Mouse (Mus musculus): ENCODE measurements around the gene Cd4.
A peak's percentile ranks its signal among the peaks of the same experiment; 100 is the strongest.
"Not testable (repeated sequence)": the region's sequence is repeated elsewhere in the genome, so short reads cannot be mapped to it uniquely, and the experiment has no call there.

The Cd4 gene

DNA sequence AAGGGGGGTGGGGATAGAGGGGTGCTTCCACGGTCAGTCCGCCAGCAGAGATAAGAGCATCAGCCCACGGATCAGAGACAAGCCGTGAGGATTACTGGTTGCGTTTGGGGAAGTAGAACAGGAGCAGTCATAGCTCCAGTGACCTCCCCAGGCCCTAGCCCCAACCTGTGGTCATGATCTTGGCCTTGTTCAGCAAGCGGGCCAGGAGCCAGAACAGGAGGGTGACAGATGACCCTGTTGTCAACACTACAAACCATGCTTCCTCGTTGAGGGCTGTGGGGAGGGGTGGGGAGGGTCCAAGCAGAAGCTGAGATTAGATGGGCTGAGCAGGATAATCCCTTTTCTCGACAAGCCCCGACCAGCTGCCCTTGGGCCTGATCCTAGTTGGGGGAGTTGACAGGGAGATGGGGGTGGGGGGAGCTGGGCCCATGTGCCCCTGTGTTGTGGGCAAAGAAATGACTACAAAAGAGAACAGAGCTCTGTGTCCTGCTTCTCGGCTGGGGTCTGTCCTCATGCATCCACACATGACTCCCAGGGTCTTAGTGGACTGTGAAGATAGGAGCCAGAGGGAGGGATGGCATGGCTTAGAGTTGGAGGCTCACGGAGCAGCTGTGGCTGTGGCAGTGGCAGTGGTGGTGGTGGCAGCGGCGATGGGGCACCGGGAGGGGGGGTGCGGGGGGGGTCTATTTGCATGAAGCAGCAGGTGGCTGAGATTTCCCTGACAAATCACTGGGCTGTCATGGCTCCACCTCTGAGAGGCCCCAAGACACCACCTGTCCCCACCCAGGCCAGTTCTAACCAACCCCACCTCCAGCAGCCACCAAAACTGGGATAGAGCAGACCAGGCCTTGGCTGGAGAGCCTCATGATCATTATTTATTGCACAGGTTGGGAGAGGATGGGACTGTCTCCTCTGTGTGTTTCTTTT lies 47.5 kb downstream of the Cd4 start, which contains the start of gene Gnb3:
TSS of gene Gnb3 (minus strand) at position 35 of the 927 bp plus-strand sequence.
- no peak for DNase-seq

DNA sequence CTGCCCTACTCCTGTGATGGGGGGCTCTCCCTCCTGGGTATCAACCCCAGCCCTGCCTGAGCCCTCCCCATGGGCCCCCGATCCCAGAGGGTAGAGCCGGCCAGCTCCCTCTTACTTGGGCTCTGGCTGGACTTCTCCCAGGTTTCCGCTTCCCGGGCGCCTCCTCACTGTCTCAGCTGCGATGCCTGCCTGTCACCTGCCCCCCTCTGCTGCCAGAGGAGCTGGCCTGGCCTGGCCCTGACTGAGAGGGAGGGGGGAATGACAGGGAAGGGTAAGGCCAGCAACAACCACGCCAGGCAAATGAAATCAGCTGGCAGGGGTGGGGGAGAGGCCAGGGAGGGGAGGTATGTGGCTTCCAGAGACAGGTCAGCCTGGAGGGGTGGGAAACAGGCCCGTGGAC lies 48.2 kb downstream of the Cd4 start:
- DNase-seq, result no peak

DNA sequence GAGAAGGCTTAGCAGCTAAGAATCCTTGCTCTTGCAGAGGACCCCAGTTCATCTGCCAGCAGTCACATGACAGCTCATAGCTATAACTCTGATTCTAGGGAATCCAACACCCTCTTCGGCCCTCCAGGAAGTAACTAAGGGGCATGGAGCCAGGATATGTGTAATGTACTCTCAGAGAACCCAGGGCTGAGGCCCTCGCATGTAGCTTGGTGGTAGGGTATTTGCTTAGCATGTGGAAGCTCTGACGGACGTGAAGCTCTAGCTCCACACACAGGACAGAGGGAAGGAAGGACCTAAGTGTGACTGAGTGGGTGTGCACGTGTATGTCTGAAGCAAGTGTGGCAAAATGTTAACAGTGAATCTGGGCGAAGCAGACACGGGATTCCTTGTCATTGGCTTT lies 51.6 kb downstream of the Cd4 start:
- no peak for DNase-seq

DNA sequence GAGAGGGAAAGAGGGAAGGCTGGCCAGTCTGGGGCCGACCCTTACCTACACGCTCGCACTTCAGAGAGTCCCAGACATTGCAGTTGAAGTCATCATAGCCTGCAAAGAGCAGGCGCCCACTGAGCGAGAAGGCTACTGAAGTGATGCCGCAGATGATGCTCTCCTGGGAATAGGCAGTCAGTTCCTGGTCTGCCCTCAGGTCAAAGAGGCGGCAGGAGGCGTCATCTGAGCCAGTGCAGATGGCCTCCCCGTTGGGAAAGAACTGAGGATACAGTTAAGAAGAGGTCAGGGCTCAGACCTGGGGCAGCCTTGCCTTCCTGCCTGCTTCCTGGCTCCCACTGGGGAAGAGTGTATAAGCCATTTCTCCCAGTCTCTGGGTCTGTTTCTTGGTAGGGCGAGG lies 52.5 kb downstream of the Cd4 start:
- DNase-seq, result no peak

DNA sequence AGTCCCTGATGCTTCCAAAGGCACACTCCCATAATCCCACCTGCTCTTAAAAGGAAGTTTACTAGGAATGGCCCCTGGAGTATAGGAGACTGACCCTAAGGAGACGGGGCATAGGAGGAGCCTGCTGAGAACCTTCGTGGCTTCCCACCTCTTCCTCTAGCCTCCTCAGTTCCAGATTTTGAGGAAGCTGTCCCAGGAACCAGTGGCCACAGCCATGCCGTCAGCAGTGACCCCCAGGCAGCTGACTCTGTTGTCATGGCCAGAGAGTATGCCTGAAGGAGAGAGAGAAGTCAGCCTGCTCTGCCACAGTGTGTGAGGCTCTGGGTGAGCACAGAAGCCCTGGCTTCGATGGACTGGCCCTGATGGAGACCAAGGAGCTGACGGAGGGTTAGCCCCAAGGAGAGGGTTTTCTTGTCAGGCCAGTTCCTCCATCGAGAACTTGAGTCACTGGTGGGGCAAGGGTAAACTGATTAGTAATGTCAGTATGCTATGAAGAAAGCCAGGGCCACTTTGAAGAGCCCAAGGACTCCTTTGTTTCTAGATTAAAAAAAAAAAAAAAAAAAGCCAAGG lies 53.4 kb downstream of the Cd4 start:
- DNase-seq, result no peak

DNA sequence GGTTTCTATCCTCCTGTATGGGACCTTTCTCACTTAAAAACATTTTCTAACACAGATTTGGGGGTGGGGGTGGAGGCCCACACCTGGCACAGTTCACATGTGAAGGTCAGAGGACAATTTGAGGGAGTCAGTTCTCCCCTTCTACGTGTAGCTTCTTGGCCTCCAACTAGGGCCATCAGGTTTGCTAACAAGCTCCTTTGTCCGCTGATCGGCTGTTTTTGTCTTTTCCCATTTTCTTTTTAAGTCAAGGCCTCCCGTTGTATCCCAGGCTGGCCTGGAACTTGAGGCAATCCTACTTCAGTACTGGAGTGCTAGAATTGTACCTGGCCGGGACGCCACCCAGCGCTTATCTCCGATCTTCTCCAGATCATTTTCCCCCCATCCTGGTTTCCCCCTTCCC lies 56.4 kb downstream of the Cd4 start:
- no peak for DNase-seq

DNA sequence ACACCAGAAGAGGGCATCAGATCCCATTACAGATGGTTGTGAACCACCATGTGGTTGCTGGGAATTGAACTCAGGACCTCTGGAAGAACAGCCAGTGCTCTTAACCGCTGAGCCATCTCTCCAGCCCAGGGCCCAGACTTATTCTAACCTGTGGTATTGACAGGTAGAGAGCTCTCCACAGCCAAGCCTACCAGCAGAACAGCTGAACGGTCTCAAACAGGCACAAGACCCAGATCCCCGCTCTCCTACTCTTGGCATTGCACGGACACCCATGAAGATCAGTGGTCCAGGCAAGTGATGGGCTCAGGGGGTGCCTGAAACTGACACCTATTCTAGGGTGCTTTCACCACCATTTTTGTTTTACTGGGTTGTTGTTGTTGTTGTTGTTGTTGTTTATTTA lies 56.8 kb downstream of the Cd4 start:
- not testable (repeated sequence) for DNase-seq

DNA sequence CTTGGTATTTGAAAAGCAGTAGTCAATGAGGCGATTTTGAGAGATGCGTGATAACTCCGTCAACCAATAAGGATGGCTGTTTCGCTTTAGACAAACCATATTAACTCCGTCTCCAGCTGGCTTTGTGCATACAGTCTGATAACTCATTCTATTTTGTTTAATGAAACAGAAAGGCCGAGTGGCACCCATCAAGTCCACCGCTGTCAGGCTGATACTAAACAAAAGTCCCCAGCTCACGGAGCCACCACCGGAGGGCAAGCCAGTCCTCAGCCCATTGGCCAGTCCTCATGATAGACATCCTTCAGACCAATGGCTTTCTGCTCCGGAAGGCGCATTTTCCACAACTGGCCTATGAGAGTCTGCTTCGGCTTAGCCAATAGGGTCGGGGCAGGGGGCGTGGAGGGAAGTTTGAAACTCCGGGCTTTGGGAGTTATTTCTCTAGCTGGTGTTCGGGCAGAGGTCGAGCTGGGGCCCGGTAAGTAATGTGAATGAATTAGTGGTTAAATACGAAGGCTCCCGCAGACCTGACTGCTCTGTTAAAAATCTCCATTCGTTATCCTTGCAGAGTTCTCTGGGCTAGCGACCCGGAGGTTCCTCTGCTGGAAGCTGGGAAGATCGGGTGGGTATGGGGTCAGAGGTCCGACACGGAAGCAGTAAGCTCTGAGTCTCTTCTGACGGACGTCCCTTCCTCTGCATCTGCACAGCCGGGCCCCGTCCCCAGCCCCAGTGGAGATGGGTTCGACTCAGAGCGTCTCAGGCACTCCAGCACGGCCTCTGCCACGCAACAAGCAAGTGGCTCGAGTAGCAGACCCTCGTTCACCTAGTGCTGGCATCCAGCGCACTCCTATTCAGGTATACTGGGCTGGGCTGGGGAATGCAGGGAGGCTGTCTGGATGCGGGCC lies 58.0 kb downstream of the Cd4 start:
- peak; percentile 89 for DNase-seq

DNA sequence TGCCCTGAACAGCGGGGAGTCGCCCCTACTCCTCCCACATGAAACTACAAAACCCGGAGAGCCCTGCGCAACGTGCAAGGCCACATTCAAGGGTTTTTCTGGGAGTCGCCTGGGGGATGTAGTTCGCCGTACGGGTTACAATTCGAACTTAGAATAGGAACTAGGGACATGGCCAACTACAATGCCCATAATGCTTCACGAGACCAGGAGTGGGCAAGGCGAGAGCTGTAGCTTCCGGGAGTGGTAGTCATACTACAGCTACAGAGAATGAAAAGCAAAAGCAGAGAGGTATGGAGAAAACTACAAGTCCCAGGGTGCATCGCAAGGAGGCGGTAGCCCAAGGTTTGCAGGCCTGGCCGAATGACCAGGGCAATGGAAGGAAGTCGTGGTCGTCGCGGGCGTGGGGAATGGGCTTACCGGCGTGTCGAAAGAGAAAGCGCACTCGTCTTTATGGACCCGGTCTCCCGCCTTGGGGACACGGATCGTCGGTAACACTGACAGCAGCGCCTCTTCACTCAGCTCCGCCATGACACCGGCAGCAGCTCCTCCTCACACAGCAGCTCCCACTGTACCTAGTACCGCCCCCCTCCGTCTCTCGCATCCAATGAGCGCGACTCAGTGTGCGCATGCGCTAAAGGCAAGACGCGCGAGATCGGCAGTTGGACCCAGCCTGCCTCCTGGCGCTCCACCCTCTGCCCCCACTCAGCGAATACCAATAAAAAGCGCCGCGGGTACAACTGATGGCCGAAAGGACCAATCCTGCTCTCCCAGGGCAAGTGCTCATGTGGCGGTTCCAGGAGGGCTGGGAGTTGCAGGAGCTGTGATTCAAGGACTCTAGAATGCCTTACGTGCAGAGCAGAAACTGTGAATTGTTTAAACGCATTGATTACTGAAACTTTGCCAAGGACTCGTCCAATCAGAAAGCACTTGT lies 58.9 kb downstream of the Cd4 start, which contains the start of the genes Usp5 and Cdca3:
TSS of gene Usp5 (minus strand) at position 617 of the 931 bp plus-strand sequence.
TSS of gene Cdca3 (plus strand) at position 680 of the 931 bp plus-strand sequence.
- peak; percentile 99 for DNase-seq

DNA sequence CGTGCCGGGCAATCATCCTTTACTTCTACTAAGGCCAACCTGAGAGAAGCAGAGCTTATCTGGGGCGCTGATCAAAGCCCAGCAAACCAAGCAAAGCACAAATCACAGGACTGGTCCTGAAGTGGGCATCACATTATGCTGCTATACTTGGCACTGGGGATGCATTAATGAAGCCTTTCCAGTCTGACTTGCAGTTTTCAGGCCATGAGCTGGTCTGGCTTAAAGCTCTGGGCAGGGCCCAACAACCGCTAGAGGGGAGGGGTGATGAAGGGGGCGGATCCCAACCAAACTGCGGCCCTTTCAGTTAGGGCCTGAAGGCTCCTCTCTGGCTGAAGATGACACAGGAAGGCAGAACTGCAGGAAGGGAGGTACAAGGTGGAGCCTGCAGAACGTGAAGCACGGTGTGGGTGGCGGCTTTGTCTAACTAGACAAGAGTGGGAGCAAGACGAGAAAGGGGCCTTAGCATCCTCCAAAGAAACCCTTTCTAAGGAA lies 59.9 kb downstream of the Cd4 start:
- DNase-seq, result peak; percentile 48

DNA sequence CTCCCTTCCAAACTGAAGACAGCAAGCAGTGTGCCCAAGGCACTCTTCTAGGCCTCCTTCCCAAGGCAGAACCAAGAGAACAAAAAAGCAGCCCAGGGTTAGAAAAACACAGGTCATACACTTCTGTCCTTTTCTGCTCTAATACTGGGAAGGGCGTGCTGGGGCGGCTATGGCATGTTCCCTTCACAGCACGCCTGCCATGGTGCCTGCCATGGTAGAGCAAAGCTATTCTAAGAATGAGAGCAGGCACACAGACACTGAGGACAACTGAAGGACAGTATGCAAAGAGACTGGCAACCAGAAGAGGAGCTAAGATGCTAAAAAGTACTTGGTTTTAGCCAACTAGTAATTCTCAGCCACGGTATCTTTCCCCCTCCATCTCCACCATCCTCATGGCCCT lies 66.0 kb downstream of the Cd4 start:
- DNase-seq, result no peak

DNA sequence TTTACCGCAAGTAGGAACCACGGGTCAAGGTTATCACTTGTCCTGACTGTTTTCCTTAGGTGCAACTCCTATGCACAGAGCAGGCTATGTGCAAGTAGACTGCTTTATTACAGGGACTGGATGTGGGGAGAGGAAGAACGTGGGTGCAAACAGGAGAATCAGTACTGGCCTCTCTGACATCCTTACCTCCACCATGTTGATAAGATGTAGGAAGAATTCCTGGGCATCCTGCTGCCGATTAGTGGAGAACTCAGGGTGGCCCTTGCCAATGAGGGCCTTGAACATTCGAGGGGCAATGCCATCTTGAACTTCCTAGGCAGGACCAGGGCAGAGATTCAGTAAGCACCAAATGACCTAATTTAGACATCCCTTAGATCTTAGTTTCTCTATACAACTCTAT lies 67.1 kb downstream of the Cd4 start:
- DNase-seq, result no peak

DNA sequence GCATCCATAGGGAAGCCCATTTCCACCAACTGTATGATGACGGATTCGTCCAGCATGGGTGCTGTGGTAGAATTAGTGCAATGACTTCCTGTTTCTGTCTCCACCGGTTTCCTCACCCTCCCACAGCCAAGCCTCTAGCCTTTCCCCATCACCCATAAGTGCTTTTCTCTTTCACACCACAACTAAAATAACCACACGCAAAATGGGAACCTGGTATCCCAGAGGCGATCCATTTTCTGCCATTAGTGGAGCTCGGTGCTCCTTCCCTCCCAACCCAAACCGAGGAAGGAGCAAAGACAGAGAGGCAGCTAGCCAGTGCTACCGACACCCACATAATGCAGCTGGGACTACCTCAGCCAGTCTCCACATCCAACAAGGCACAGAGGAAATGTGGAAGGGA lies 70.0 kb downstream of the Cd4 start:
- DNase-seq, result no peak

DNA sequence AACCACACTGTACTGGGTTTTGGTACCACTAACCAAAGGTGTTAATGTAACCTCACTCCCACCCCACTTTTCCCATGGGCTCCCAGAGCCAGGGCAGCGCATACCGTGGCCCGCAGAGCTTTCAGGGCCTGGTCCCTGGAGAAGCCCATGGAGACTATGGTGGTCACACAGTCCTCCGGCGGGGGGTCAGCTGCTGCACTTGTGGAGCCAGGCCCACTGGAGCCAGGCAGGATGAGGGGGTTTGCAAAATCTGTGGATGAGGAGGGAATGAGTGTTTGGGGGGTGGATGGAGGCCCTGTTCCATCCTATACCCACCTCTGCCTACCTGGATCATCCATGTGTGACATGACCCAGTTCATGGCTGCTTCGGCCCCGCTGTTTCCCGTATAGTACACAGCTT lies 70.5 kb downstream of the Cd4 start:
- no peak for DNase-seq

DNA sequence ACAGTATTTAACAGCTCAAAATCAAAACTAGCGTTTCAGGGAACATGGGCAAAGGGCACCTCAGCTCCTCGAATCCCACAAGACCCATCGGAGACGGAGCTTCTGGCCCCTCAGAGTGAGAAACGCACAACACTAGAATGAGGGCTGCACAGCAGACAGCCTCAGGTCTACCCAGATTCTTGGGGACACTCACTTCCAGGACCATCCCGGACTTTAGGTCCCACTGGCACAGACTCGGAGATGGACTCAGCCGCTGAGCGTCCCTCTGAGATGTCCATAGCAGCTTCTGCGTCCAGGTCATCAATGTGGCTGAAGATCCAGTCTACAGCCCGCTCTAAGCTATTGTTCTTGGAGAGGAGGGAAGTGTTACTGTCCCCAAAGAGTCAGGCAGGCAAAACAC lies 70.9 kb downstream of the Cd4 start:
- no peak for DNase-seq

DNA sequence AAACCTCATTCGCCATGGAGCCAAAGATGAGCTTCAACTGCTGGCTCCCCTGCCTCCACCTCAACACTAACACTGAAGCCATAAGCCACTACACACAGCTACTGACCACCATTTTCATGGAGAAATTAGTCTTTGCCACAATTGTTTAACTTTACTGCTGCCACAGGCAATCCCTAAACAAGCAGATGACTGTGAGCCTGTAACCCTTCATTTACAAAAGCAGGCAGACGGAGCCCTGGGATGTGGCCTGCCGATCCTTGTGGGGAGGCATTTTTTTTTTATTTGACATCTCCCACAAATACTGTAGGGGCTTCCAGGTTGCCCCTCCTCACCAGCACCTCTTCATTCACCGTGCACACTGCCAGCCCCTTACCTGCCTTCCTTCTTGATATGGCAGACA lies 71.4 kb downstream of the Cd4 start:
- no peak for DNase-seq

DNA sequence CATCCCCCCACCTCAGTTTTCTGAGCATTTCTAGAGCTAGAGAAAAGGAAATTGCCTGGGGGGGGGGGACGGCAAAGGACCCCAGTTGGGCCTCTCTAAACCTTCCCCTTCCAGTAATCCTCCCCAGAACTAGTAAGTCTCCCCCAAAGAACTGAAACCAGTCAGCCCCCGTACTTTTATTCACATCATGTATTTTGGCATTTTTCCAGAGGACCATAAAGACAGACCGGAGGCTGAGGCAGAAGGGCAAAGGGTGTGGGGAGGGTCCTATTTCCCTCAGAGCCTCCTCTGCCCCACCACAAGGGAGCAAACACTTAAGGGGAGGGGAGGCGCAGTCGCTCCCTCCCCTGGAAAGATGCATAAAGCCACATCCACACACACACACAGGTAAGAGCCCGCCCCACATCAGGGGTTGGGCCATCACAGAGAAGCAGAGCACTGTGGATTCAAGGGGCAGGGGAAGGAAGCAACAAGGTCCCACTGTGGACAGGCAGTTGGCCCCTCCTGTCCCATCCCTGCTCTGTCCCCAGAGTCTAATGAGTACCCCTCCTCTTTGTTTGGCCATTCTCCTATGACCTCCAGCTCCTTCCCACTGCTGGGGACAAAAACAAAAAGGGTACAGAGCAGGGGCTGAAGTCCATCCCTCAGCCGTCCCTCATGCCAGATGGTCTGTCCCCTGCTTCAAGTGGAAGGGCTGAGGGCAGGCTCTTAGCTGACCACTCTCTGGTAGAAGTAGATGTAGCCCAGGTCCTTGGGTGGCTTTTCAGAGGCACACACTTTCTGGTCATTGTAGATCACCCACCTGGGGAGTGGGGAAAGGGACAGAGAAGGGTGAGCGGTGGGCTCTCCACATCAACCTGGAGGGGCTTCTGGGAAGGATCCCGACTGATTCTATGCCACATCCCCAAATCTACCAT lies 72.9 kb downstream of the Cd4 start:
- peak; percentile 27 for DNase-seq

Measured in cerebellum, adult 11 months (tissue).